Mouse (Mus musculus): ENCODE data around the gene Dcdc2b.

Gene Dcdc2b

DNA sequence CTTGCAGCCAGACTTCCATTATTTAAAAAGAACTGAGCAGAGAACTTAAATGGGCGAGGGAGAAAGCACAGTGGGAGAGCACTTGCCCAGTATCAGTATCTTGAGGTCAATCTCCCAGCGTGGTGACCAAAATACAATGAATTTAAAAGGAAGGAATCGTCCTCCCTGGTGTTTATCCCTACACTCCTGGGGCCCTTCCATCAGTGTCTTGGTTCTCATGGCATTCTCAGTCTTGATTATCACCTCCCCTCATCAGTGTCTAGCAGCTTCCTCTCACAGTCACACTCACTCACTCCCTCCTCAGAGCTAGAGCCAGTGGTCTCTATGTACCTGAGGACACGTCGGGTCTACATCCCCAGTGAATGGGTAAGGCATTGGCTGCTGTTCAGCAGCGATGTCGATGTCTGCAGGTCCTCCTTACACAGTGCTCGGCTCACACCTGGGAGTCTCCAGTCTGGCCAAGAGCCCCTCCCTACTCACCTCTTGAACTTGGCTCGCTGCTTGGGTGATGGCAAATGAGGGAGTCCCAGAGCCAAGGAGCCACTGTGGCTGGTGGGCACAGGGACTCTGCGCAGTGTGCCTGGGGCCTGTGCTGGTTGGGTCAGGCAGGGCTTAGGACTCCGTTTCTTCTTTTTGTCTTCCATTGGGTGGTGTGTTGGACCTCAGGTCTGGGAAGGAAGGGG is 8.2 kb upstream of the Dcdc2b start:
- CTCF ChIA-PET: no interaction called here

DNA sequence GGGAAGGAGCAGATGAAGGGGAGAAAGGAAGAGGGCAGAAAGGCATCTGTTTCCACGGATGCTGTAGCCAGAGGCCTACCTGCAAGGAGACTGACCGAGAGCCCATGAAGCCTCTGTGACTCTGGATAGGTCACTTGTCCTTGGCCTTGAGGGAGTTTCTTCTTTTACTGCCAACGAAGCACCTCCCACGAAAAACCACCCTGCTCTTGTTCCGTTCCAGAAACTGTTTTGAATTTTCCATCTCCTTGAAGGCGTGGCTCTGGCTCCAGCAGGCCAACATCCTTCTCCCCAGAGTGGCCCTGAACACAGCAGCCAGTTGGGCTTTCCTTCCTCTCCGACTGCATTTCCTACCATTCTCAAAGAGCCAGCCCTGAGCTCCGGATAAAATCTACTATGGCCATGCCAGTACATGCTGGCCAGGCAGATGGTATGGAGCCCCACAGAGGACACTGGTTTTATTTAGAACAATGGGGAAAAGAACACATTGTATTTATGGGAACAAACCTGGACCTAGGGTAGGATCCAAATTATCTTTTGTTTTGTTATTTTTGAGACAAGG is 7.3 kb upstream of the Dcdc2b start:
- CTCF ChIA-PET: no interaction called here

DNA sequence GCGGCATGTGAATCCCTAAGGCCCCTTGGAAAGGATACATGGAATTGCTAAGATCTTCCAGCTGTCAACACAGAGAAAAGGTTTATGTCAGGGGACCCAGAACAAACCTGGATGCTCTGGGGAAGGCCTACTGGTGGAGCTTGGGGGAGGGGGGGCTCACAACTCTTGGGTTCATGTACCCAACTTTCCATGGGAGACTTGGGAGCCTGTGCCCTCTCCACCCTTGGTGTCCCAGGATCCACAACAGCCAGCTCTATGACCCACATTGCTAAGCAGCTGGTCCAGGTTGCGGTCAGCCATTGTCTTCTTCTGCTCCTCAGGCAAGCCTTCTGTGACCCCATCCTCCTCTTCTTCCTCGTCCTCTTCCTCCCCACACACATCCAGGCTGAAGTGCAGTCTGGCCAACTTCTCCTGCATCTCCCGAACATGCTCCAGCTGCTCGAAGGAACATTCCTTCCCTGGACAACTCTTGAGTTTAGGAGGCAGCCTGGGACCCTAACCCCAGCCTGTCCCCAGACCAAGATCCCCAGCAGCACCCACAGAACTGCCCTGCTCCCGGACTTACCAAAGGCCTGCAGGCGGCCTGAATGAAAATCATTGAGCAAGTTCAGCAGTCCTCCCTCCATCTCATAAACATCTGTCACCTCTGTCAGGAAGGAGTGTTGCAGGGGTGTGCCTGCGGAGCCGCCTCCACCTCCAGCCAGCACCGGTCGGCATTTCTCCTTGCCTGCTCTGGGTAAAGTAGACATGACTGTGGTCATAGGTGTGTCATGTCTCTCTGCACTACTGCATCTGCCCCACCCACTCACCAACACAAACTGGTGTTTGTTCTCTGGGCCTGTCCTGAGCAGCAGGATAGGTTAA is 6.6 kb upstream of the Dcdc2b start:
- CTCF ChIA-PET: no interaction called here

DNA sequence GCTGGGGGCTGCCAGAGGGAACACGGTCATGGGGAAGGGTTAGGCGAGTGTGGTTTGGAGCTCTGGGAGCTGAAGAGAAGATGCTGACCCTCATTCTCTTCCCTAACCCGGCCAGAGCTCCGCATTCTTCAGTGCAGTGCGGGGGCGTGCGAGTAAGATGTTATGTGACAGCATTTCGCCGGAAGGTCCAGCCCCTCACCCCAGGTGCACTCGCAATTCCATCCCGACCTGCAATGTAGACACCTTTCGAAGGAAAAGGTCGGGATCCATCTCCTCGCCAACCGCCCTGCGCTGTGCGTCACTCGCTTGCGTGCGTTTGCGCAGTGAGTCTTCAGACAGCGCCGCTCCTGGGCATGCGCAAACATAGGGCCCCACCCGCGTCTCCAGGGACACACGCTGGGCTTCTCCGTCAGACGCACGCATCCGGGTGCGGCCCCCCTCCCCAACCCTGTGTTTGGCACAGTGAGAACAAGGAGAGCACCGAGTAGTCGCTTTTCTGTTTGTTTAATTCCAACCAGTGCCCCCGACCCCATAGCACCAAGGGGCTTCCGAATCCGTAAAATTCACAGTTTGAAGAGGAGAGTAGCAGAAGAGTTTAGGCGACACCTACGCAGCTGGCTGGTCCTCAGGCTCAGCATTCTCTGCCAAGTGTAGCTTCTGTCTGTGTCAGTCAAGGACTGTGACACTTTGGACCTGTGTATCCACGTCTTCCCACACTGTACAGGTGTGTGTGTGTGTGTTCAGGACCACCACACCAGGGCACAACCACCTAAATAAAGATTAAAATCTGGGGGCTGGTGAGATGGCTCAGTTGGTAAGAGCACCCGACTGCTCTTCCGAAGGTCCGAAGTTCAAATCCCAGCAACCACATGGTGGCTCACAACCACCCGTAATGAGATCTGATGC is 5.0 kb upstream of the Dcdc2b start, which contains the start of gene Iqcc:
Iqcc (minus strand) TSS at position 314 of the 906 bp plus-strand sequence.
- CTCF ChIA-PET: interaction anchor here (0.7 kb wide), 1 partner anchor 77 kb away, joined by 4 read pairs; no protein-coding TSS in a partner anchor

DNA sequence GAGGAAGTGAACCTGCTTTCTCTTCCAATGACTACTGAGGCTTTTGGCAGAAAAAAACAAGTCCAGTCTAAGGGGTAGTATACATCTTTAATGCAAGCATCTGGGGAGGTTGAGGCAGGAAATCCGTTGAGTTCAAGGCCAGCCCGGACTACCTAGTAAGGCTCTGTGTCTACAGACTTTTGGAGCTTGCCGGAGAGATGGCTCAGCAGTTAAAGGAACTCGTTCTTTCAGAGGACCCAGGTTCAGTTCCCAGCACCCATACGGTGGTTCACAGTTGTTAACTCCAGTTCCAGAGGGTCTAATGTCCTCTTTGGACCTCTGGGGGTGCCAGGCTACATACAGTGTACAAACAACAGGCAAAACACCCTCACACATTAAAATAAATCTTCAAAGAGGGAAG is 4.0 kb upstream of the Dcdc2b start:
- CTCF ChIA-PET: no interaction called here

DNA sequence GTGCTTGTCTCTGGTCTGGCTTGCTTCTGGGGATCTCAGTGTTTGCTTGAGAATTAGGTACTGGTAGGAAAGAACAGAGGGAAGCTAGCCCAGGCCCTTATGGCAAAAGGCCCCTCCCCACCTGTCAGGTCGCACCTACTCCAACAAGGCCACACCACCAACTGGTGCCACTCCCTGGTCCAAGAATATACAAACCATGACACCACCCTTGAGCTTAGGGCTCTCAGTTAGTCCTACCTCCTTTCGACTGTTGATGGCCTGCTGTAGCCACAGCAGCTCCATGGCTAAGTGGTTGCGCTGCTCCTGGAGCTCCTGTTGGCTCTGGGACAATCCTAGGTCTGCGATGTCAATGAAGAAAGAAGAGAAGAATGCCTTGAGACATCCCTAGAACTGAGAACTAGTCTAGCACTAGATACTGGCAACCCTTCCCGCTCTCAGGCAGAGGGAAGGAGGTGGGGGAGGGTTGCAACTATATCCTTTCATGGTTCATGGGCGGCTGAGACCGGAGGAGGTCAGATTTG is 3.1 kb upstream of the Dcdc2b start:
- CTCF ChIA-PET: no interaction called here

DNA sequence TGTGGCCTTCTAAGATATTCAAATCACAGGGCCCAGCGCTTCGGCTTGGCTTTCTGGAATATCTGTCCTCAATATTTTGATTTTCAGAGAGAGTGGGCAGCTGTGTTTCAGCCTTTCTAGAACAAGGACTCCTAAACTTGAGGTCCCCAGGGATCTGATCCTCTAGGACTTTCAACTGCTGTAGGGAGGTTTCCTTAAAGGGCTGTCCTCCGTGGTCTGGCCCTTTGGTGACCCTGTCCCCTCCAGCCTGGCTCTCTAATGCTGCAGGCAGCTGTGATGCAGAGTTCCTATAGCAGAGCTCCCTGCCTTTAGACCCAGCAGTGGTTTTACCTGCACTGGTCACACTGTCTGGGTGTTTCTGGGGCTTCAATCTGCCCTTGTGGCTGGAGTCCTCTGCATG is 2.6 kb upstream of the Dcdc2b start:
- CTCF ChIA-PET: interaction anchor here (0.5 kb wide), 1 partner anchor 68 kb away, joined by 3 read pairs; no protein-coding TSS in a partner anchor

DNA sequence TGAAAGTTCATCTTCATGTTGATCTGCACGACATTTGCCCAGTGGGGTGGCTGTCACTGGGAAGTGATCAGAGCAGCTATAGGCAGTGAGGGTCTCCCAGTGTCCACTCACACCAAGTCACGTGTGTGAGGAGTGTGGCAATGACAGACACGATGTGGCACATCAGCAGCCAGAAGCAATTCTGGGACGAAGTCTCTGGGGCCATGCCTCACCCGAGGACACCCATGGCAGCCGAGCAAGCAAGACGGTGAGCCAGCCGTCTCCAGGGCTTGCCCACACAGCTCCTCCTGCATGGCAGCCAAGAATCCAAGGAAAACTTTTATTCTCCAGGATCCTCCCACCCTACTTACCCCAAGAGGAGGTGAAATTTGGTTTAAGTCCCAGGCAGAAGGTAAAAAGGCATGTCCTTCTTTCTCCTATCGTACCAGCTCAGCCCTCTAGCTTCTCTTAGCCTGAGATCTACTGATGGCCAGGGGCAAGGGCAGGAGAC is 1.8 kb upstream of the Dcdc2b start:
- CTCF ChIA-PET: no interaction called here

DNA sequence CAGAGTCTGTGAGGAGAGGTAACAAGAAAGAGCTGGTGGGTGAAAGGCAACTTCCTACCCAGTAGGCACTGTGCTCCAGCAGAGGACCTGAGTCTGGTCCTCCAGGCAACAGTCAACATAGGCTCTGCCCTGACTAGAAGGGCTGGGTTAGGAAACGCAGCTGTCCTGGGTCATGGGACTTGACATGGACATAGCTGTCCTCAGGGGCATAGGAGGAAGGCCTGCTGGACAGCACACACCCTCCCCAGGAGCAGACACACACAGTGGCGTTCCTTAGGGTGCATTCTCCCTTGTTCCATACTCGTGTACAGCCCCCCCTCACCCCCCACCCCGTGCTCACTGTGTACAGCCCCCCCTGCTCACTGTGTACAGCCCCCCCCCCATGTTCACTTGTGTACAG is 3.6 kb downstream of the Dcdc2b start:
- CTCF ChIA-PET: interaction anchor here (0.6 to 1.0 kb wide), 2 partner anchors 34 to 62 kb away, joined by 3 to 11 read pairs; no protein-coding TSS in a partner anchor

DNA sequence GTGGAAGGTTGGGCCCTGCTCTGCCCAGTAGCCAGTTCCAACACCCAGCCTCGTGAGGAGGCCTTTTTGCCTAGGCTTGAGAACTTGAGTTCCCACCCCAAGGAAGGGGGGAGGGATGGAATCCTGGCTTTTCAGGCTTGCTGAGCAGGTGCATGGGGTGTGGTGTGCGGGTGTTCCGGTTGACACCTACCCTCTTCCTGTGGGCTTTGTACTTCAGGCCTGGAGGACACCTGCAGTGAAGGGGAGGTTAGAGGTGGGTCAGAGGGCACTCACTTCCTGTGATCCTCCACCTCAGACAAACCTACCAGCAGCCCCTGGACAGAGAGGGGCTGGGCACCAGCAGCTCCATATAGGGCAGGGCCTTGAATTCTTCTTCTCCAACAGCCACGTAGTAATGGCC is 4.0 kb downstream of the Dcdc2b start:
- CTCF ChIA-PET: no interaction called here

DNA sequence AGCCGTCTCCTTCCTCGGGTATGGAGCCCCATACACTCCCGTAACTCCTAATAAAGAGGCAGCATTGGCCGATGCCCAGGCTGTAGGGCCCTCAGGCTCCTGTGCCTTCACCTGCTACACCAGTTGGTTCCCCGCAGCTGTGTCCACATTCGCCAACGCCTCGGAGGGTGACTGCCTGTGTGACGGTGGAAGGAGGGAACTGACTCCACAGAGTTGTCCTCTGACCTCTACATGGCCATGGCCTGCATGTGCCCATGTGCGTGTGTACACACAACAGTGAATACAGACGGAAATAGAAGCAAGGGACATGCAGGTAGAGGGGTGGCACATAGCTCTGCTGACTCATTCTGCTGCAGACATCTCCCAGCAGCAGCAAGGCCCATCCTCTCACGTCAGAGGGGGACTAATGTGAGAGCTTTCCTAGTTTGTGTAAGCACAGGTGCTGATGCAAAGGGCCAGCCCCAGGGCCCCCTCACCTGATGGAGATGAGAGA is 4.9 kb downstream of the Dcdc2b start:
- CTCF ChIA-PET: interaction anchor here (0.6 to 1.7 kb wide), 4 partner anchors 33 to 101 kb away, joined by 3 to 13 read pairs (median 6); no protein-coding TSS in a partner anchor

DNA sequence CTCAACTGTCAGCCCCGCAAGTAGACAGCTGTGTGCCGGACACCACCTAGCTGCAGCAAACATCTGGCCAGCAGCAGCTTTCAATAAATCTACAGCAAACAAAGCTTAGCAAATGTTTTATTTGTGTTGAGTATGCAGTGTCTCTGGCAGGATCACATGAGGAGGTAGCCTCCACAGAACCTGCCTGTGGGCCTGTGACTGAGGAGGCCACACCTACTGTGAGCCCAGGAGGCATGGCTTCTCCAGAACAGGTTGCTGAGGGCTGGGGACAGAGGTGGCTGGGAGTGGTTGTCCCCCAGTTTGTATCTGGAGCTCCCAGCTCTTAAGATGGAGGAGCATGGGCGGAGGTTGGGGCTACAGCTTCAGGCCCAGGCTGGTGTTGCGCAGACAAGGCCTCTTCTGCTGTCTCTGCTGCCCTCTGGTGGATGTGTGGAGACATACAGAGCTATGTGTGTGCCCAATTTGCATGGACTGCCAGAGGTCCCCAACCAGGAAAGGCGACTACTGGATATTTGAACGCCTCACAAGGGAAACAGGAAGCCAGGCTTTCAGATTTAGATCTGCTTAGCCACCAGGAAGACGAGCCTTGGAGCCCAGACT is 5.5 kb downstream of the Dcdc2b start:
- CTCF ChIA-PET: interaction anchor here (0.9 to 1.7 kb wide), 3 partner anchors 24 to 258 kb away, joined by 3 to 9 read pairs (median 7); no protein-coding TSS in a partner anchor

DNA sequence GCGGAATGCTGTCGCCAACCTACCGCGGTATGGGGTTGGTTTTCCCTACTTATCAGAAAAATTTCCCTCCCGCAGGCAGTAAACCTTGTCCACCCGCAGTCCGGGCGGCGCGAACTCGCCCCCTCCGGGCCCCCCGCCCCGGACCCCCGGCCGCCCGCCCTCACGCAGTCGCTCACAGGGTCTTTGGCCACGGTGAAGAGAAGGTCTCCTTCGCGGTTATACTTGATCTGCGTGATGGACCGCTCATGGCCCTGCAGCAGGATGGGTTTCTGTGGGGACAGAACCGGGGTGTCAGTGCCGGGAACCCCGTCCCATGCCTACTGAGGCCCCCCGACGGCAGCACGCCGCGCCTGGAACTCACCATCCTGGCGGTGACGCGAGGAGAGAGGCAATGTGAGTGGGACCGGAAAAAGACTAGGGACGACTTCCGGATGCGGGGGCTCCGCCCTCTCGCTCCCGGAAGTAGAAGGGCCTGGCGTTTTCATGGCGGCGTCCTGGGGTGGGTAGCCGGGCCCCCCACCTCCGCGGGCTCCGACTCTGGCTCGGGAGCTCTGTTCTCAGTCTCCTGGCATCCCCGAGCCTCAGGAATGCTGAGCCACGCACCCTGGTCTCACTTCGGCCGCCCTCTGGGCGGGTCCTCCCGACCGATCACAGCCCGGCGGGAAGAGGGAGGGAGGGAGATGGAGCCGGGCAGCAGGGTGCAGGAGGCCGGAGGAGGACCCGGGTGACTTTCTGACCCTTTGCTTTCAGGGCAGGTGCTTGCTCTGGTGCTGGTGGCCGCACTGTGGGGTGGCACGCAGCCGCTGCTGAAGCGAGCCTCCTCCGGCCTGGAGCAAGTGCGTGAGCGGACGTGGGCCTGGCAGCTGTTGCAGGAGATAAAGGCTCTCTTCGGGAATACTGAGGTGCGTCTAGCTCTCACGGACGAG is 13.6 kb downstream of the Dcdc2b start, which contains the start of the genes Eif3i and Tmem234:
Eif3i (minus strand) TSS at position 416 of the 926 bp plus-strand sequence.
Tmem234 (plus strand) TSS at position 436 of the 926 bp plus-strand sequence.
- CTCF ChIA-PET: interaction anchor here (1.0 kb wide), 1 partner anchor 53 kb away, joined by 3 read pairs; no protein-coding TSS in a partner anchor

DNA sequence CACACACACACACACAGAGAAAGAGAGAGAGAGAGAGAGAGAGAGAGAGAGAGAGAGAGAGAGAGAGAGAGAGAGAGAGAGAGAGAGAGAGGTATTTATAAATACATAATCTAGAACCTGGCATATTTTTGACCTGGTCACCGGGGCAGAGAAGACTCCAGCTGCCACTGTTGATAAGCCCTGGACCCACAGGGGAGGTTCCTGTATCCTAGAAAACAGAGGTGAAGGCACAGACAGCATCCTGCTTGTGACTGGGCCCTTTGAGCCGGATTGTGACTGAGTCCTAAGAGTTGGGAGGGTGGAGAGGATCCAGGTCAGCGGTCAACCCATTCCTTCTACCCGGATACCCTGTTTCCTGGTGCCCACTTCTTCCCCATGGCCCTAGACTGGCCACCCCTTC is 25.2 kb downstream of the Dcdc2b start:
- CTCF ChIA-PET: interaction anchor here (1.2 kb wide), 1 partner anchor 53 kb away, joined by 4 read pairs; no protein-coding TSS in a partner anchor

DNA sequence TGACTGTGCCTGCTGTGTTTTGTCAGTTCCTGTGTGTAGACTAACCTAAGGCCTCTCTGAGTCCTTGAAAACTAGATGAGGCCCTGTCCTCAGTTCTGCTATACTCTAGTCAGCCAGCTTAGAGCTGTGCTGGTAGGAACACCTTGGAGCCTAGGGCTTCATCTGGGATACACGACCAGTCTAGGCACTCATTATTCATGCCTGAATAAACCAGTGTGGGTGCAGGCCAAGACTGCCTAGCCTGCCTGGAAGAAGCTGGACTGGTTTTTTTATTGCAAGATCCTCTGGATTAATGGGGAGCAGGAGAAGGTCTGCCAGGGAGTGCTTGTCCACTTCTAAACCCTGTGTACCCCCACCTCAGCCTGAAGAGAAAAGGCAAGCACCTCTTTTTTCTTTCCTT is 27.1 kb downstream of the Dcdc2b start:
- CTCF ChIA-PET: no interaction called here

DNA sequence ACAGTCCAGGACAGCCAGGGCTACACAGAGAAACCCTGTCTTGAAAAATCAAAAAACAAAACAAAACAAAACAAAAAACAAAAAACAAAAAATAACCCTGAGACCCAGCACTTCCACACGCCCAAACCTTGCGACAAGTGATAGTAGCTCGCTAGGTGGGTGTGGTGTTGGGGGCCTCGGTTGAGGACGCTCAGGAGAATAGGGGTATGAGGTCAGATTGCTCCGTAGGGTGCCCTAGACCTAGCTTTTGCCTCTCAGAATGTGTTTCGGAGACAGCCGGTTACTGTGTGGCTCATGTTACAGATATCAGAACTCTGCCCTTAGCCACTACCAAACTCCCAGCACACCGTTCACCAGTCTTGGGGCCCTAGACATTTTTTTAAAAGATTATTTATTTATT is 28.3 kb downstream of the Dcdc2b start:
- CTCF ChIA-PET: interaction anchor here (1.4 to 2.1 kb wide), 2 partner anchors 20 to 22 kb away, joined by 3 to 9 read pairs; no protein-coding TSS in a partner anchor

DNA sequence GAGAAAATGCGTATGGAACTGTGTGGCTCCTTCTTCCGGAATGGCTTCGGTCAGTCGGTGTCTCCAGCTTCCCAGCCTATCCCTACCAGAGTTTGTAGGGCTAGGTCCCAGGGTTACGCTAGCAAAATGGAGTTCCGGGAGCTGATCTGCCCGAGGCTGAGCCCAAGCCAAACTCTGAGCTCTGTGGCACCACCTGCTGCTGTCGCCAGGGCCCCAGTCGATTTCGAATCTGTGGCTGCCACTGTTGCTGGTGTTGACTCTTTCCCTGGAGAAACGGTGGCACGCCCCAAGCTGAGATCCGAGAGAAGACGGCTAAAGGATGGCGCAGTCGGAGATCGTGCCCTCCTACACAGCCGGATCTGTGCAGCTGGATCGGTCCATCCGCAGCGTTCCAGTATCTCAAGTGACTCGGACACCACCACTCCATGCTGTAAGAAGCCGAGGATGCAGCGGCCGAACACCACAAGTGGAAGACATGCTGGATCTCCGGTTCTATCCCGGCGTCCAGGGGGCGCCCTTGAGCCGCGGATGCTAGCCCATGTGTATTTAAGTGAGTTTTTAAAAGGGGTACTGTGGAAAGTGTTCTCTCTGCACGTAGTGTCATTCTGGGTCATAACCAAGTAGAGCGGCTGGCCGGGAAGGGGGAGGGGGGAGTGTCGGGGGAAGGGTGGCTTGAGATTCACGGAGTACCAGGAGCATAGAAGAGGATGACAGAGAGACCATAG is 29.0 kb downstream of the Dcdc2b start:
- CTCF ChIA-PET: interaction anchor here (1.1 to 2.1 kb wide), 3 partner anchors 12 to 23 kb away, joined by 3 to 9 read pairs (median 5); partner anchors contain the start of gene Lck

DNA sequence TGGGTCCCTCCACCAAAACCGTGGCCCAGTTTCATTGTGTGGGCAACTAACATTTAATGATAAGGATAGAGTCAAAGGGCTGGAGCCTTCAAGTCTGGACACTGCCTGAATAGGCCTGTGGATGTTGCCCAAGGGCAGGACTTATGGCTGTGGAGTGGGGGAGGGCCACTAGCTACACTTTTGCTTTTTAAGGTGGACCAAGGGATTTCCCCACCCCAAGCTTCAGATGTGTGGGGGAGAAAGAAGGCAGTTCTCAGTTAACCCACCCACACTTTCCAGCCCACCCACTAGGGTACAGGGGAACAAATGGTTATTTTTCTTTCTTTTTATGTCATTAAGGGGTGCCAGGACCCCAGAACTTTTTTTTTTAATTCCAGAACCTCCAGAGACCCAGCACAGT is 29.7 kb downstream of the Dcdc2b start:
- CTCF ChIA-PET: interaction anchor here (1.1 to 2.1 kb wide), 3 partner anchors 11 to 24 kb away, joined by 3 to 9 read pairs (median 5); partner anchors contain the start of gene Lck

Data from spleen, embryonic (tissue).